Comparison of ENCODE assay signal across 8 mouse cellular contexts in the genomic region with DNA sequence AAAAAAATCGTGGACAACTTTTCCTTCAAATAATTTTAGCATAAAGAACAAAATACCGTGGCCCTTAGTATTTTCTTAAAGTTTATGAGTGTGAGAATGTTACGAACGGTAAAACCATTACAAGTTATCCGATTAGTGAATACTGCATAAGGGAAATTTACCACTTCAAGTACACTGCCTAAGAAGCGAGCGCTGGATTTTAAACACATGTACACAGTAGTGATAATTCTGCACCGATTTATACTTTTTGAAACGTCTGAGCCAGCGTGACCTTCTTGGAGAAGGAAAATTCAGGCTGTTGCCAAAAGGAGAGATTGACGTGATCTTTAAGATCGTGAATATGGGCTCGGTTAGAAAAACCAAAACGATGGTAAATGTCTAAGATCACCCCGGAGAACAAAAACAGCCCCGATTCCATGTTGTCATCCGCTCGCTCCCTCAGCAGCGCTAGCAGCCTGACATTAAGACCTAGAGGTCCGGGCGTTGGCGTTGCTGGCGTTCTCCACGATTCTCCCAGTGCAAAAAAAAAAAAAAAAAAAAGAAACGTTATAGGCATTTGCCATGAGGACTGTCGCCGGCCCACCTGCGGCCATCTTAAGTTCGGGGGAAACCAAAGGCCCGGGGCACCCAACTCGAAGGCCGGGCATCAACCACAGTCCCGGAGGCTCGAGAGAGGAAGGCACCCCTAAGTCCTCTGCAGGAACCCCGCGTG. TPM values are rescaled to one million over a fixed set of nuclear protein-coding genes. Genes with fewer than 3 reads are reported as not detected.
A peak's percentile ranks its signal among the peaks of the same experiment; 100 is the strongest.
DNase-seq lines count a peak whose midpoint lies in the region; ATAC-seq and TF ChIP-seq lines count a peak whose summit lies in the region.

No protein-coding gene starts in this region.

- H3K27me3 ChIP-seq in heart, embryonic 11.5 days (ENCODE audit: control insufficient read depth, insufficient read depth, low read length) = no peaks in the 10 kb centered on the region
- H3K27me3 ChIP-seq in ES-Bruce4 (ENCODE audit: control insufficient read depth, insufficient read depth, low read length, poor library complexity, severe bottlenecking) = no peaks in the 10 kb centered on the region
- H3K27me3 ChIP-seq in limb, embryonic 14.5 days (ENCODE audit: control insufficient read depth, insufficient read depth, low read length) = no peaks in the 10 kb centered on the region
- no peaks in the 10 kb centered on the region for H3K27me3 ChIP-seq in stomach, embryonic 14.5 days (ENCODE audit: control insufficient read depth, insufficient read depth, low read length)

- no peaks in the 10 kb centered on the region for H3K36me3 ChIP-seq in heart, embryonic 11.5 days (ENCODE audit: control insufficient read depth, insufficient read depth, low read length)
- H3K36me3 ChIP-seq in ES-Bruce4 (ENCODE audit: control insufficient read depth, insufficient read depth, low read length, poor library complexity, severe bottlenecking) = no peaks in the 10 kb centered on the region; the same call in 1 of the 2 replicates
- peaks cover 5% of the 10 kb centered on the region; the same call in 1 of the 2 replicates for H3K36me3 ChIP-seq in limb, embryonic 14.5 days (ENCODE audit: control insufficient read depth, insufficient read depth, low read length)
- peaks cover 4% of the 10 kb centered on the region; the same call in 1 of the 2 replicates for H3K36me3 ChIP-seq in stomach, embryonic 14.5 days (ENCODE audit: control insufficient read depth, insufficient read depth, low read length)

- no peak for DNase-seq in heart, postnatal 25 days (ENCODE audit: low spot score)
- DNase-seq in fibroblast of lung, adult 2 months (ENCODE audit: low read depth) = peak; percentile 49
- DNase-seq in limb, embryonic 14.5 days (ENCODE audit: low spot score) = peak; percentile 68
- DNase-seq in cerebellum, adult 11-12 months = no peak
- DNase-seq in layer of hippocampus, postnatal 14 days (ENCODE audit: low spot score in 2 of 2) = no peak

- H3K4me2 ChIP-seq in heart, embryonic 11.5 days = peak overlapping the region; percentile 70
- peak overlapping the region; percentile 68 for H3K4me2 ChIP-seq in limb, embryonic 14.5 days (replicated peaks; ENCODE audit: low read depth, low read length, severe bottlenecking)
- peak overlapping the region; percentile 49 for H3K4me2 ChIP-seq in stomach, embryonic 14.5 days (replicated peaks; ENCODE audit: low read depth, low read length)

- TF ChIP-seq CTCF in ES-Bruce4 (IDR thresholded peaks at IDR 0.05; ENCODE audit: low read depth, low read length) = no peak

- peak overlapping the region; percentile 96 for H3K27ac ChIP-seq in heart, embryonic 11.5 days (ENCODE audit: low read depth, low read length)
- peak overlapping the region; percentile 83 for H3K27ac ChIP-seq in ES-Bruce4 (ENCODE audit: insufficient read depth, low read length)
- peak overlapping the region; percentile 96 for H3K27ac ChIP-seq in limb, embryonic 14.5 days (replicated peaks; ENCODE audit: low read depth, low read length)
- H3K27ac ChIP-seq in stomach, embryonic 14.5 days (ENCODE audit: low read length) = peak overlapping the region; percentile 98

- TF ChIP-seq EP300 in ES-Bruce4 (IDR thresholded peaks at IDR 0.05; ENCODE audit: insufficient read depth, low read depth, low read length) = no peak

- 2% methylated on average over 36 of the region's 36 CpGs for WGBS in heart, embryonic 11.5 days (ENCODE audit: insufficient replicate concordance)
- 3% methylated on average over 35 of the region's 36 CpGs for WGBS in limb, embryonic 14.5 days
- WGBS in stomach, embryonic 14.5 days = under 1% methylated on average over 36 of the region's 36 CpGs

- ATAC-seq in heart, embryonic 11.5 days (replicated peaks; ENCODE audit: insufficient number of reproducible peaks, low FRiP score, low TSS enrichment) = peak; percentile 40
- ATAC-seq in limb, embryonic 14.5 days (ENCODE audit: low FRiP score, low read depth) = peak; percentile 60
- peak; percentile 55; the same call in 1 of the 2 replicates for ATAC-seq in stomach, embryonic 14.5 days (ENCODE audit: insufficient number of reproducible peaks, insufficient read depth, low FRiP score, low read depth)

- H3K4me1 ChIP-seq in heart, embryonic 11.5 days (ENCODE audit: control insufficient read depth, insufficient read depth, low read length) = peaks cover 16% of the 10 kb centered on the region; the same call in 1 of the 2 replicates
- peaks cover 1% of the 10 kb centered on the region for H3K4me1 ChIP-seq in ES-Bruce4 (ENCODE audit: control insufficient read depth, insufficient read depth, low read length)
- peaks cover 13% of the 10 kb centered on the region for H3K4me1 ChIP-seq in limb, embryonic 14.5 days (ENCODE audit: control insufficient read depth, insufficient read depth, low read length)
- H3K4me1 ChIP-seq in stomach, embryonic 14.5 days (ENCODE audit: control insufficient read depth, insufficient read depth, low read length) = peaks cover 10% of the 10 kb centered on the region

- no peaks in the 10 kb centered on the region for H3K9me3 ChIP-seq in heart, embryonic 11.5 days (replicated peaks; ENCODE audit: control insufficient read depth, low read length)
- H3K9me3 ChIP-seq in ES-Bruce4 (replicated peaks; ENCODE audit: control insufficient read depth, insufficient read depth, low read length, poor library complexity, severe bottlenecking) = no peaks in the 10 kb centered on the region
- no peaks in the 10 kb centered on the region for H3K9me3 ChIP-seq in limb, embryonic 14.5 days (ENCODE audit: control insufficient read depth, low read length)
- H3K9me3 ChIP-seq in stomach, embryonic 14.5 days (ENCODE audit: control insufficient read depth, low read depth, low read length) = no peaks in the 10 kb centered on the region

- peak overlapping the region; percentile 90 for H3K9ac ChIP-seq in heart, embryonic 11.5 days (ENCODE audit: low read depth, low read length)
- H3K9ac ChIP-seq in ES-Bruce4 (ENCODE audit: low read depth, poor library complexity, severe bottlenecking) = peak overlapping the region; percentile 92
- peak overlapping the region; percentile 86 for H3K9ac ChIP-seq in limb, embryonic 14.5 days (ENCODE audit: low read depth, low read length, severe bottlenecking)
- H3K9ac ChIP-seq in stomach, embryonic 14.5 days (replicated peaks; ENCODE audit: low read depth, low read length) = peak overlapping the region; percentile 86

- peak overlapping the region; percentile 79 for H3K4me3 ChIP-seq in heart, embryonic 11.5 days (ENCODE audit: low read depth, low read length)
- H3K4me3 ChIP-seq in ES-Bruce4 (ENCODE audit: low read depth, low read length) = peak overlapping the region; percentile 97
- peak overlapping the region; percentile 72 for H3K4me3 ChIP-seq in limb, embryonic 14.5 days (replicated peaks; ENCODE audit: low read length)
- H3K4me3 ChIP-seq in stomach, embryonic 14.5 days (ENCODE audit: low read depth, low read length) = peak overlapping the region; percentile 63

- no peak for TF ChIP-seq POLR2A in ES-Bruce4 (IDR thresholded peaks at IDR 0.05; ENCODE audit: insufficient read depth, low read length)
- no peak for TF ChIP-seq POLR2A in limb, embryonic 14.5 days (IDR thresholded peaks at IDR 0.05; ENCODE audit: borderline replicate concordance, extremely low read depth, insufficient read depth, insufficient read length)

- intact Hi-C loops in heart, postnatal 25 days (cut with DNase I) = loop anchor here (2.0 kb wide), 1 partner anchor 147 kb away; a partner anchor contains a TSS

RNA-seq across cellular contexts. Expression of a gene that starts 0.8 kb away (rescaled TPM):
- 58.2 and 79.7 TPM in 2 replicates for polyA plus RNA-seq in heart, embryonic 11.5 days (2014; fragmentation: Nextera tagmentation; extraction: Ambion mirVana)
- 10 to 100 TPM; 20.5 to 22.8 TPM for total RNA-seq in heart, postnatal 25 days (2021)
- 109 and 122 TPM in 2 replicates for polyA plus RNA-seq in ES-Bruce4 (2011; ENCODE audit: insufficient read depth, insufficient read length, low read depth, missing spikeins)
- polyA plus RNA-seq in limb, embryonic 14.5 days (2012; rRNA removed) = 63.4 and 79.7 TPM in 2 replicates
- 90.1 and 99.6 TPM in 2 replicates for polyA plus RNA-seq in limb, embryonic 14.5 days (2014; fragmentation: Nextera tagmentation; extraction: Ambion mirVana)
- polyA plus RNA-seq in stomach, embryonic 14.5 days (2014; fragmentation: Nextera tagmentation; extraction: Ambion mirVana) = 124 and 133 TPM in 2 replicates
- 10 to 100 TPM; 78.8 to 99.9 TPM for total RNA-seq in layer of hippocampus, postnatal 14 days (2021)

Comparison
In these comparisons a context has a peak if more than half of its experiments do, and no peak if none do; other contexts are left out.
1. DNase-seq: peak in fibroblast of lung, adult 2 months (single experiment) and limb, embryonic 14.5 days (single experiment); none in heart, postnatal 25 days (single experiment), cerebellum, adult 11-12 months (single experiment) and layer of hippocampus, postnatal 14 days (0 of 2).
2. Peak in every context shown above with its lines, with median percentiles within 50 percentile points of each other: ATAC-seq, H3K27ac ChIP-seq, H3K4me2 ChIP-seq, H3K4me3 ChIP-seq and H3K9ac ChIP-seq.